16 mouse cellular contexts compared by ENCODE assay signal in the genomic region with DNA sequence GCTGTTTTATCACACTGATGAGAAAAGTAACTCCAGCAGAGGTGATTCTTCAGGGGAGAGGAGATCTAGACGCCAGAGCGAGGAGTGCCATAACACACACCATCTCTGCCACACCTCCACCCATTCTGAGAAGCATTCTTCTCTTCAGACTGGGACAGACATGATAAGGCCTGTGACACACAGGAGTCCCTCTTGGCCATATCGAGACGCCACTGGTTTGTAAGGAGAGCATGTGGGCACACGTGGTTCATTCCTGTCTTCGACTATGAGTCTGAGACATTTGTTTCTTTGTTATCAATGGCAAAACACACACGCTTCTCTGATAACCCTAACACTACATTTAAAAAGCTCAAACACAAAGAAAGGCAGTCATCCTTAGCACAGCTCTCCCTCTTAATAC. TPM values are rescaled to one million over a fixed set of nuclear protein-coding genes. Genes with fewer than 3 reads are reported as not detected.
DNase-seq lines count a peak whose midpoint lies in the region; ATAC-seq lines count a peak whose summit lies in the region.
"Had no signal": no experiment of that assay in that cellular context is flagged by ENCODE, and none has a peak within 500 bp of the region (broad histone marks: within the 10 kb centered on the region; RNA-seq: fewer than 3 reads in every experiment).

No protein-coding gene starts in this region.

- no peaks in the 10 kb centered on the region for H3K9me3 ChIP-seq in hindbrain, embryonic 14.5 days (ENCODE audit: control insufficient read depth, low read length)
- H3K9me3 ChIP-seq in hindbrain, embryonic 12.5 days (replicated peaks), result no peaks in the 10 kb centered on the region
- H3K9me3 ChIP-seq in limb, embryonic 10.5 days (replicated peaks), result no peaks in the 10 kb centered on the region
- H3K9me3 ChIP-seq: heart, embryonic 10.5 days; limb, embryonic 12.5 days; stomach, embryonic 15.5 days had no signal

- H3K27ac ChIP-seq in hindbrain, embryonic 14.5 days, result peak overlapping the region; percentile 58
- H3K27ac ChIP-seq in hindbrain, embryonic 12.5 days, result no peak overlapping the region
- H3K27ac ChIP-seq in limb, embryonic 10.5 days, result no peak overlapping the region
- H3K27ac ChIP-seq: heart, embryonic 10.5 days; limb, embryonic 12.5 days; stomach, embryonic 15.5 days had no signal

- no peaks in the 10 kb centered on the region for H3K36me3 ChIP-seq in hindbrain, embryonic 14.5 days (replicated peaks; ENCODE audit: control insufficient read depth, insufficient read depth)
- H3K36me3 ChIP-seq in hindbrain, embryonic 12.5 days, result no peaks in the 10 kb centered on the region
- no peaks in the 10 kb centered on the region for H3K36me3 ChIP-seq in limb, embryonic 10.5 days
- H3K36me3 ChIP-seq: heart, embryonic 10.5 days; limb, embryonic 12.5 days; stomach, embryonic 15.5 days had no signal

- WGBS in hindbrain, embryonic 14.5 days, result 79% methylated on average over 7 of the region's 7 CpGs
- 89% methylated on average over 7 of the region's 7 CpGs for WGBS in hindbrain, embryonic 12.5 days
- 87% methylated on average over 7 of the region's 7 CpGs for WGBS in limb, embryonic 10.5 days

- DNase-seq in hindbrain, embryonic 14.5 days (ENCODE audit: low spot score), result no peak
- DNase-seq in c-Kit-positive CD71-positive TER-119-negative erythroid progenitor cells, embryonic 14.5 days (ENCODE audit: low read depth), result peak; percentile 55
- DNase-seq in liver, result peak; percentile 34
- no peak for DNase-seq in embryo, embryonic 10 days (ENCODE audit: low spot score)
- DNase-seq in cerebellum, postnatal 14 days, result no peak
- DNase-seq in limb, embryonic 10.5 days (ENCODE audit: low spot score), result no peak
- DNase-seq: B cell, adult 2 months; cerebellum, adult 11-12 months; gastrocnemius, postnatal 25 days; kidney, adult 2 months; retina, postnatal 1 day had no signal

- H3K4me3 ChIP-seq in hindbrain, embryonic 14.5 days (replicated peaks; ENCODE audit: low read length), result no peak overlapping the region
- H3K4me3 ChIP-seq in hindbrain, embryonic 12.5 days, result no peak overlapping the region
- H3K4me3 ChIP-seq in limb, embryonic 10.5 days, result no peak overlapping the region
- H3K4me3 ChIP-seq: heart, embryonic 10.5 days; limb, embryonic 12.5 days; stomach, embryonic 15.5 days had no signal

- no peak for ATAC-seq in hindbrain, embryonic 14.5 days (ENCODE audit: low FRiP score)
- no peak for ATAC-seq in hindbrain, embryonic 12.5 days (ENCODE audit: low FRiP score)
- ATAC-seq in megakaryocyte-erythroid progenitor cell, adult 5-6 weeks (replicated peaks; ENCODE audit: low FRiP score, low TSS enrichment, poor library complexity, severe bottlenecking), result peak; percentile 79

- no peak overlapping the region for H3K9ac ChIP-seq in hindbrain, embryonic 14.5 days
- H3K9ac ChIP-seq in hindbrain, embryonic 12.5 days, result no peak overlapping the region
- H3K9ac ChIP-seq: limb, embryonic 12.5 days; stomach, embryonic 15.5 days had no signal

- peaks cover 30% of the 10 kb centered on the region; the same call in 1 of the 2 replicates for H3K4me1 ChIP-seq in hindbrain, embryonic 14.5 days (replicated peaks; ENCODE audit: control insufficient read depth, insufficient read depth, low read length)
- H3K4me1 ChIP-seq in hindbrain, embryonic 12.5 days, result no peaks in the 10 kb centered on the region; the same call in 1 of the 2 replicates
- H3K4me1 ChIP-seq in limb, embryonic 10.5 days, result no peaks in the 10 kb centered on the region
- H3K4me1 ChIP-seq: heart, embryonic 10.5 days; limb, embryonic 12.5 days; stomach, embryonic 15.5 days had no signal

- no peak overlapping the region for H3K4me2 ChIP-seq in hindbrain, embryonic 14.5 days (replicated peaks)
- H3K4me2 ChIP-seq in hindbrain, embryonic 12.5 days (replicated peaks), result no peak overlapping the region
- H3K4me2 ChIP-seq: limb, embryonic 12.5 days; stomach, embryonic 15.5 days had no signal

- no peaks in the 10 kb centered on the region for H3K27me3 ChIP-seq in hindbrain, embryonic 14.5 days (ENCODE audit: control insufficient read depth, insufficient read depth, low read length)
- H3K27me3 ChIP-seq in hindbrain, embryonic 12.5 days, result no peaks in the 10 kb centered on the region
- no peaks in the 10 kb centered on the region for H3K27me3 ChIP-seq in limb, embryonic 10.5 days (ENCODE audit: low read depth, poor library complexity, severe bottlenecking)
- H3K27me3 ChIP-seq: limb, embryonic 12.5 days; stomach, embryonic 15.5 days had no signal

RNA-seq across cellular contexts. Expression of gene Trim9, which starts 43.9 kb away (rescaled TPM):
- polyA plus RNA-seq in hindbrain, embryonic 14.5 days (2014; fragmentation: Nextera tagmentation; extraction: Ambion mirVana), result 77.8 and 94.9 TPM in 2 replicates
- 25.6 and 27.8 TPM in 2 replicates for polyA plus RNA-seq in hindbrain, embryonic 12.5 days (2016; fragmentation: Nextera tagmentation; extraction: Ambion mirVana)
- total RNA-seq in megakaryocyte-erythroid progenitor cell, adult 5-6 weeks (2014; fragmentation: Nextera tagmentation), result not detected in 2 replicates
- not detected in 2 replicates for total RNA-seq in megakaryocyte-erythroid progenitor cell, adult 5-6 weeks (2017)
- 0.25 and 0.55 TPM in 2 replicates for polyA plus RNA-seq in limb, embryonic 10.5 days (2016; fragmentation: Nextera tagmentation; extraction: Ambion mirVana)

Comparison
In these comparisons a context has a peak if more than half of its experiments do, and no peak if none do; other contexts are left out.
1. DNase-seq: peak in c-Kit-positive CD71-positive TER-119-negative erythroid progenitor cells, embryonic 14.5 days (single experiment) and liver (single experiment); none in hindbrain, embryonic 14.5 days (single experiment), embryo, embryonic 10 days (single experiment), cerebellum, postnatal 14 days (0 of 2) and limb, embryonic 10.5 days (single experiment).
2. RNA of gene Trim9, which starts 43.9 kb away (polyA plus RNA-seq): 77.8 to 94.9 TPM in hindbrain, embryonic 14.5 days and 25.6 to 27.8 TPM in hindbrain, embryonic 12.5 days; 0.25 to 0.55 TPM in limb, embryonic 10.5 days; every median in the first group is over 10 times any median in the second.